In genomic region chr2:131550474-131550873, GRCm38 (mm10) we compare ENCODE assay signal across 17 mouse cellular contexts. TPM values are rescaled to one million over a fixed set of nuclear protein-coding genes. Genes with fewer than 3 reads are reported as not detected.
"Had no signal": no experiment of that assay in that cellular context is flagged by ENCODE, and none has a peak within 500 bp of the region (broad histone marks: within the 10 kb centered on the region; RNA-seq: fewer than 3 reads in every experiment).

No protein-coding gene starts in this region.

- H3K9me3 ChIP-seq: lung, embryonic 15.5 days; megakaryocyte, embryonic 14.5 days; midbrain, embryonic 13.5 days; midbrain, embryonic 15.5 days; neural tube, embryonic 12.5 days; stomach, embryonic 15.5 days had no signal

- H3K4me3 ChIP-seq: lung, embryonic 15.5 days; megakaryocyte, embryonic 14.5 days; midbrain, embryonic 13.5 days; midbrain, embryonic 15.5 days; neural tube, embryonic 12.5 days; stomach, embryonic 15.5 days had no signal

- DNase-seq: lung, postnatal 14 days; right cerebral cortex, postnatal 14 days; thymus, adult 2 months; thymus, postnatal 25 days; thymus, postnatal 4 days had no signal

- ATAC-seq: midbrain, embryonic 13.5 days; midbrain, embryonic 15.5 days had no signal

- H3K4me2 ChIP-seq: lung, embryonic 15.5 days; midbrain, embryonic 11.5 days; midbrain, embryonic 13.5 days; midbrain, embryonic 15.5 days; neural tube, embryonic 12.5 days; stomach, embryonic 15.5 days had no signal

- H3K27ac ChIP-seq: lung, embryonic 15.5 days; macrophage; midbrain, embryonic 13.5 days; midbrain, embryonic 15.5 days; neural tube, embryonic 12.5 days; stomach, embryonic 15.5 days; stomach, postnatal 0 days had no signal

- H3K9ac ChIP-seq: lung, embryonic 15.5 days; midbrain, embryonic 13.5 days; midbrain, embryonic 15.5 days; neural tube, embryonic 12.5 days; stomach, embryonic 15.5 days had no signal

- H3K36me3 ChIP-seq: lung, embryonic 15.5 days; midbrain, embryonic 13.5 days; midbrain, embryonic 15.5 days; neural tube, embryonic 12.5 days; stomach, embryonic 15.5 days had no signal

RNA-seq across cellular contexts. Expression of gene Adra1d, which starts 11.6 kb away (rescaled TPM):
- total RNA-seq: megakaryocyte progenitor cell, adult 5-6 weeks; monocyte, adult 5-6 weeks; neutrophil, adult 5-6 weeks had no signal
- polyA plus RNA-seq: macrophage; midbrain, embryonic 13.5 days had no signal
